Mouse (Mus musculus): ENCODE measurements around the gene Junb.
A peak's percentile ranks its signal among the peaks of the same experiment; 100 is the strongest.

Gene Junb

DNA sequence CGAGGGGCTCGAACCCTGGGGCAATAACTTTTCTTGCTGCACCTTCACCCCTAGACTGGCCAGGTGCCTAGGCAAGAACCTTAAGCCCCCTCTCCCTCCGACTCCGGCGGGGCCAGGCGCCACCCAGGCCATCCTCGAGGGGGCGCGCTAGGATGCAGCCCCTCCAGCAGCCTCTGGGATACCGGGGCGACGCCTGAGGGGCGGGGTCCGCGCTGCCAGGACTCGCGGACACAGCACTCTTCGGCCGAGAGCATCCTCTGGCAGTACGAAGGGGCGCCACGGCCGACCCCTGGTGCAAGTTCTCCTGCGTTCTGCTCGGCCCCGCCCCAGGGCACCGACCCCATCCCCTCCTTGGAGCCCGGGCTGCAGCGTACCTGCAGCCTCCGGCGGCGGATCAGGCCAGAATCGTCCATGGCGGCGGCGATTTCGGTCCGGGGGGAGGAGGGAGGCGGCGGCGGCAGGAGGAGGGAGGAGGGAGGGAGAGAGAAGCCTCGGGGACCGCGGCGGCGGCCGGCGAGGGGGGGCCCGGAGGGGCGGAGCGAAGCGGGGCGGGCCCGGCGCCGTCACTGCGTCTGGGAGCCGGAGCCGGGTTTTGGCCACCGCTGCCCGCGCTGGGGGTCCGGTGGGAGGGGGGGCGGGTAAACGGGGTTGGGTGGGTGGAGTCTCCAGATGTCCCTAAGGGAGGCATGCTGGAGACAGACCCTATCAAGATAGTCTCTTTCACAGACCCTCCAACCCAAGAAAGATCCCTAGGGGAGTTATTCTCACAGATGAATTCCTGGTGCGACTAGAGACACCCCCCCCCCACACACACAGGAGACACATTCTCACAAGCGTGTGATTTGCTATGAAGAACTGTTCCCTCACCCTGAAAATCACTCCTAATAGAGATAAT, 32.6 kb downstream of the Junb start:
- no peaks in the 10 kb centered on the region for H3K27me3 ChIP-seq (ENCODE audit: control insufficient read depth, insufficient read depth, low read length, poor library complexity, severe bottlenecking)
- H3K36me3 ChIP-seq (ENCODE audit: control insufficient read depth, insufficient read depth, low read length, poor library complexity, severe bottlenecking) = no peaks in the 10 kb centered on the region
- no peak for DNase-seq (ENCODE audit: low read depth, low spot score)

DNA sequence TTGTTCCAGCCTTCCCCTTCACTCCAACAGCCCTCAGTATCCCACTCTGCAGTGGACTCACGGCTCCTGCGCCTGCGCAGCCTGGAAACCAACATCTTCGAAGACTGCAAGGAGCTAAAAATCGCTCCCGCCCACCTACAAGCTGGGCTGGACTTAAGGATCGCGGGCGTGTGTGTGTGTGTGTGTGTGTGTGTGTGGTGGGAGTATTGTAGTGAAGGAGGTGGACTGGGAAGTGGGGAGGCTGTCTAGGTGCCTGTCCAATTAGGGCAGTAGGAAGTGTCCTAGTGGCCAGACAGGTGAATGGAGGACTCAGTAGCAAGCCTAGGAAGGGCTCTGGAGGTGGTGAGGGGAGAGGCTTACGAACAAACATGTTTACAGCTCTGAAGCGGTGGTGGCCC, 33.3 kb downstream of the Junb start:
- Histone ChIP-seq H3K27me3 (ENCODE audit: control insufficient read depth, insufficient read depth, low read length, poor library complexity, severe bottlenecking) (no peaks in the 10 kb centered on the region), H3K36me3 (ENCODE audit: control insufficient read depth, insufficient read depth, low read length, poor library complexity, severe bottlenecking) (no peaks in the 10 kb centered on the region)
- no peak for DNase-seq (ENCODE audit: low read depth, low spot score)

DNA sequence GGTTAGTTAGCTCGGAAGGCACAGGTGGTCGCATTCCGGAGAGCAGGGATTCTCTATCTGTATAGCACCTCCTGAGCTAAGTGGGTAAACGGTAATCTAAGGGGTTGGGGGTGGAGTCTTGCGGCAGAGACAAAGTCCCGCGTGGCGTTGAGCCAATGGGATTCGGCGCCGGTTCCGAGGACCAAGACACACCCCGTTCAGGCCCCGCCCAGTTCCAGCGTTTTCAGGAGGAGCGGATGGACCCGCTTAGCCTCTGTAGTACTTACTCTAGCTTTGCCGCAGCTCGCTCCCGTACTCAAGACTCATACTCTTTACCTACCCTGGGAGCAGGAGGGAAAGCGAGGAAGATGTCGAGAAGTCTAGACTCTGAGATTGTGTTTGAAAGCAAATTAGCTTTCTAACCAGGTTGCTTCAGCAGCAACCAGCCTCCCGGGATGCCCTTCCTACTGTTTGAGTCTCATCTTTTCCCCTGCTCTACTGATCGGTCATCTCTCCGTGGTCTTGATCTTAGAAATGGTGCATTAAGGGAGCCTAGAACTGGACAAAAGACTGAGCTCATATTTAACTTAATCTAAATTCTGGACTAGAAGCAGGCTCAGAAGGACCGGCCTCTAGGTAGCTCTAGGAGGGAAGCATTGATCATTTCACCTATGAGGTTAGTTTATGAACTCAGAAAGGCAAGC, 33.9 kb downstream of the Junb start:
- H3K27me3 ChIP-seq (ENCODE audit: control insufficient read depth, insufficient read depth, low read length, poor library complexity, severe bottlenecking) = no peaks in the 10 kb centered on the region
- no peaks in the 10 kb centered on the region for H3K36me3 ChIP-seq (ENCODE audit: control insufficient read depth, insufficient read depth, low read length, poor library complexity, severe bottlenecking)
- peak; percentile 50 for DNase-seq (ENCODE audit: low read depth, low spot score)

DNA sequence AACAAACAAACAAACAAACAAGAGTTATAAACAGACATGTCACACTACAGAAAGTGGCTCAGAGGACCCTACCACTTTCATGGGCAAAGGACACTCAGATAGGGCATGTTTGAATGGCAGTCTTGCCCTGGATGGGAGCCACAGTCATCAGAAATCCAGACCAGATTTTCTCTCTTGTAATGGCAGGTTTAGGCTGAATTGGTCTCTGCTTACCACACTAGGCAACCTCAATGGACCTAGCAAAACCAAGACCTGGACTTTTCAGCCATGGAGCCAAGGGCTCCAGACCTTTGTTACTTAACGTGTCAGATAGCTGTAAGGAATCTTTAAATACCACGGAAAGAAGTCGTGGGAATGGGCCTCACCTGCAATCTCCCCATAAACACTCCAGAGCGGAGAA, 34.8 kb downstream of the Junb start:
- Histone ChIP-seq H3K27me3 (ENCODE audit: control insufficient read depth, insufficient read depth, low read length, poor library complexity, severe bottlenecking) (no peaks in the 10 kb centered on the region), H3K36me3 (ENCODE audit: control insufficient read depth, insufficient read depth, low read length, poor library complexity, severe bottlenecking) (no peaks in the 10 kb centered on the region)
- DNase-seq (ENCODE audit: low read depth, low spot score) = no peak

DNA sequence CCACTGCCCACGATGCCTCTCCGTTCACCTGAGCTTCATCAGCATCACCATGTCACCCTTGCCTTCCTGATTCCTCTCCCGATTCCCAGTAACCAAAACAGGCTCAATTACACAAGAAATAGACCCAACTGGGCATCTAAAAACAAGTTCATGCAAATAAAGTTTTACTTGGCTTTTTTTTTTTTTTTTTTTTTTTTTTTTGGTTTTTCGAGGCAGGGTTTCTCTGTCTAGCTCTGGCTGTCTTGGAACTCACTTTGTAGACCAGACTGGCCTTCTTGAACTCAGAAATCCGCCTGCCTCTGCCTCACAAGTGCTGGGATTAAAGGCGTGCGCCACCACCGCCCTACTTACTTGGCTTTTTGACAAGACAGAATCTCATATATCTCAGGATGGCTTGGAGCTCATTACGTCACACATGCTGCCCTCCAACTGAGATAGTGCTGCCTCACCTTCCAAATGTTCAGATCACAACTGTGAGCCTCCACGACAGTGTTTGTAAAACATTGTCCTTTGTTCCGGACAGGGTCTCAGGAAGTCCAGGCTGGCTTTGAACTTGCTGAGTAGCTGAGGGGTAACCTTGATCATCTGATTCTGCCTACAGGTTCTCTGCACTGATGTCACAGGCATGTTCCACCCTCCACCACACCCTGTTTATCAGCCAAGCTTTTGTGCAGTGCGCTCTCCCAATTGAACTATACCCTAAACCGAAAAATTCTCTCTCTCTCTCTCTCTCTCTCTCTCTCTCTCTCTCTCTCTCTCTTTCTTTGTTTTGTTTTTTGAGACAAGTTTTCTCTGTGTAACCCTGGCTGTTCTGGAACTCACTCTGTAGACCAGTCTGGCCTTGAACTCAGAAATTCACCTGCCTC, 40.7 kb downstream of the Junb start:
- H3K36me3 ChIP-seq (ENCODE audit: control insufficient read depth, insufficient read depth, low read length, poor library complexity, severe bottlenecking) = no peaks in the 10 kb centered on the region
- peaks cover 1% of the 10 kb centered on the region for H3K27me3 ChIP-seq (ENCODE audit: control insufficient read depth, insufficient read depth, low read length, poor library complexity, severe bottlenecking)
- no peak for DNase-seq (ENCODE audit: low read depth, low spot score)

DNA sequence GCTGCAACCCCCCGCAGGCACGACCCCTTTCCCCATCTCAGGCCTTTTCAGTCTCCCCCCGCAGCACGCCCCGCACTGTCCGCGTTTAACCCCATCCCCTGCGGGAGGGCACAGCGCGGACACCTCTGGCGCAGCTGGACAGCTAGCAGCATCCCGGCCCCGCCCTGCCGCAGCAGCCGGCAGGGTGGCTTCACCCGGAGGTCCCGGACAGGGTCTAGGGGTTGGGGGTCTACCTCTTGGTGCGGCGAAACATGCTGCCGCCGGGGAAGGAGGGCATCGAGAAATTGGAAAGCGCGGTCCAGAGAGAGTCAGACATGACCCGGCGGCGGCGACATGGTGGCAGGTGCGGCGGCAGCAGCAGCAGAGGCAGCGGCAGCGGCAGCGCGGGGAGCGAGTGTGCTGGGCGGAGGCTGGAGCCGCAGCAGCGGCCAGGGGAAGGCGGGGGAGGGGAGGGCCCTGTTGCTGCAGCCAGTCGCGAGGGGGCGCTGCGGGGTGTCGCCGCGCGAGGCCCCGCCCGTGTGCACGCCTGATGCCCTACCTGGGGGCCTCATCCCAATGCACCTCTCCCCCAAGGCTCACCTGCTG, 41.5 kb downstream of the Junb start, which contains the start of gene Mast1:
TSS of gene Mast1 (minus strand) at position 398 of the 585 bp plus-strand sequence.
- peak; percentile 81 for DNase-seq (ENCODE audit: low read depth, low spot score)
- H3K27me3 ChIP-seq (ENCODE audit: control insufficient read depth, insufficient read depth, low read length, poor library complexity, severe bottlenecking) = peaks cover 1% of the 10 kb centered on the region
- no peaks in the 10 kb centered on the region for H3K36me3 ChIP-seq (ENCODE audit: control insufficient read depth, insufficient read depth, low read length, poor library complexity, severe bottlenecking)

DNA sequence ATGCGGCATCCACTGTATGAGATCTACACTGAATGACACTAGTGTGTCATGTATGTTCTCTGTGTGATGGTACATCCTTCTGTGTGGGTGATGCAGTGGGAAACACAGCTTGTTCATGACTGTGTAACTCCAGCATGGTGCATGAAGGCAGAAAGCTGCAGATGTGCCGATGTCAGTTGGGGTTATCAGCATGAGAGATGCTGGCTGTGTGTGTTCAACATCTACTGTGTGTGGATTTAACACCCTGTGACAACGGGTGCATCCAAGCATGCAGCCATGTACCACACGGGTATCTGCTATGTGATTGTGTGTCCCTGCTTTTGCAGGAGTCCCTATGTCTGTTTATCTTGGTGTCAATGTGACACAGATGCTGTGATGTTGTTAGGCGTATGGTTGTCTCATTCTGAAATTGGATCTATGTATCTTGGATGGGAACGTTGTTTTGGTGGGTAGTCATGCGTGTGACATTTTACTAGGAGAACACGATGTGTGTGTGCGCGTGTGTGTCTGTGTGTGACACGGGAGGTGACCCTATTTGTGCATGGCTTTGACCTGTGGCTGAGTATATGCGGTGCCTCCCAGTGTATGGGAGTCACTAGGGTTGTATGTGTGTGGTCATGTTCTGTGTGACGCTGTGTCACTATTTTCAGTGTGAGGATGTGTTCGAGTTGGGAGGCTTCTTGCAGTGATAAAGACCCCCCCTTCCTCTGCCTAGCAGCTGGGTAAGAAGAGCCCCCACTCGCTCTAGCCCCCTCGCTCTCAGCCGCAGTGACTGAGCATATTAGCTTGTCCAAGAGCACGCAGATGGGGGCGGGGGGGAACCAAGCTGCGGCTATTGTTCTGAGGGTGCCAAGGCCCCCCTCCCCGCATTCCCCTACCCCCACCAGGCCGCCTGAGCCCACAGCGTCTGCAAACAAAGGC, 42.2 kb downstream of the Junb start:
- Histone ChIP-seq H3K36me3 (ENCODE audit: control insufficient read depth, insufficient read depth, low read length, poor library complexity, severe bottlenecking) (no peaks in the 10 kb centered on the region), H3K27me3 (ENCODE audit: control insufficient read depth, insufficient read depth, low read length, poor library complexity, severe bottlenecking) (peaks cover 1% of the 10 kb centered on the region)
- DNase-seq (ENCODE audit: low read depth, low spot score) = no peak

DNA sequence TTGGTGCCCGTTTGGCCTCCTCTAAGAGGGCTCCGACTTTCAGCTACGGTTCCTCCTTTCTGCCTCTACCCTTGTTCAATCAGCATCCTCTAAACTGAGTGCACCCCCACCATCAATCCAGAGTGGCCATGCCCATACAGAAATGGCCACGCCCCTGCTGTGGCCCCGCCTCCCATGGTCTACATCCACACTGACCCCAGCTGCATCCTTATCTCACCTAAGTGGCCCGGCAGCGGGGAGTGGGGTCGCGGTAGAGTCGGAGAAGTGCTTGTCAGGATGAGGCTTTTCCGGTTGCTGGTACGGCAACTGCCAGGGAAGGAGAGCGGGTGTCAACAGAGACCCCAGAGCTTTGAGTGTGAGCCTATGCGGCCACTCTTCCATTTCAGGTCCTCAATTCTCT, 43.0 kb downstream of the Junb start:
- Histone ChIP-seq H3K27me3 (ENCODE audit: control insufficient read depth, insufficient read depth, low read length, poor library complexity, severe bottlenecking) (peaks cover 1% of the 10 kb centered on the region), H3K36me3 (ENCODE audit: control insufficient read depth, insufficient read depth, low read length, poor library complexity, severe bottlenecking) (no peaks in the 10 kb centered on the region)
- DNase-seq (ENCODE audit: low read depth, low spot score) = no peak

DNA sequence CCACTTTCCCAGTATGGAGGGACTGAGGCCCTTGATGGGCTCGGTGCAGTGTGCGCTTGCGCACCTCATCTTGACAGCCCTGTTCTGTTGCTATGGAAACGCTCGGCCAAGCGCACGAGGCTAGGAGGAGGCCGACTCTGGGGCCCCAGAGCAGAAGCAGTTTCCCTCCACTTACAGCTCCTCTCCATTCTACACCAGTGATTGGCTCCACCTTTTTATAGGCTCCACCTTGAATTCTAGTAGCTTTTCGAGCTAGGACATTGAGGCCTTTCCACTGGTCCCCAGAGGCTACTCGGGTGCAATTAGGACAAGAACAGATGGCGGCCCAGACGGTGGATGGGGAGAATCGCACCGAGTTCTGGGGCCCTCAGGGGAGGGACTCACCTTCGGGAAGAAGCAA, 43.7 kb downstream of the Junb start:
- Histone ChIP-seq H3K36me3 (ENCODE audit: control insufficient read depth, insufficient read depth, low read length, poor library complexity, severe bottlenecking) (no peaks in the 10 kb centered on the region), H3K27me3 (ENCODE audit: control insufficient read depth, insufficient read depth, low read length, poor library complexity, severe bottlenecking) (peaks cover 1% of the 10 kb centered on the region)
- DNase-seq (ENCODE audit: low read depth, low spot score) = peak; percentile 71

DNA sequence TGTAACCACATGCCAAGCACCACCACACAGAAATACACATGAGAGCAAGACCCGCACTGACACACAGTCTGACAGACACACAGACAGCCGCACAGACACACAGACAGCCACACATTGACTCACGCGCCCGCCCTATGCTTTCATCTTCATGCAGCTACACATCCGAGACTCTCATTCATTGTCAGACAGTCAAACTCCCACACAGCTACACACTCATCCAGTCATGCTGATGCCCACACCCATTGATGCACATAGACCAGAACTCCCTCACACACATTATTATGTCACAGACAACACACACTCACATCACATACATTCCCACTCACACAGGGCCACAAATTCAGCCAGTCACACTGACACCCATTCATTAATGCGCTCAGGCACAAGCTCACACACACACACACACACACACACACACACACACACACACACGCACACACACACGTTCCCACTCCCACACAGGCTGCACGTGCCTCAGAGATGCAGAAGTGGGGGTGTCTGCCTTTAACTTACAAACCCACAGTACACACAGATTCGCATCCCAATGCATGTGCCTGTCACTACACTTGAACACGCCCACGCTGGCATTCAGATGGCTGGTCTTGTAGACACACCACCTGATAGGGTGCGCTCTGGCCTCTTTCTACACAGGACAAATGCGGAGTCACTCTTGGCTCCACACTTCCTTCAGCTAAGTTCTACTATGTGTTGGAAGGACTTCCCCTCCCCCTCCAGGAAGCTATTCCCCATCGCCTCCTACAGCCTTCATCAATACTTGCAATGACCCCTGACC, 44.6 kb downstream of the Junb start:
- no peak for DNase-seq (ENCODE audit: low read depth, low spot score)
- no peaks in the 10 kb centered on the region for H3K36me3 ChIP-seq (ENCODE audit: control insufficient read depth, insufficient read depth, low read length, poor library complexity, severe bottlenecking)

DNA sequence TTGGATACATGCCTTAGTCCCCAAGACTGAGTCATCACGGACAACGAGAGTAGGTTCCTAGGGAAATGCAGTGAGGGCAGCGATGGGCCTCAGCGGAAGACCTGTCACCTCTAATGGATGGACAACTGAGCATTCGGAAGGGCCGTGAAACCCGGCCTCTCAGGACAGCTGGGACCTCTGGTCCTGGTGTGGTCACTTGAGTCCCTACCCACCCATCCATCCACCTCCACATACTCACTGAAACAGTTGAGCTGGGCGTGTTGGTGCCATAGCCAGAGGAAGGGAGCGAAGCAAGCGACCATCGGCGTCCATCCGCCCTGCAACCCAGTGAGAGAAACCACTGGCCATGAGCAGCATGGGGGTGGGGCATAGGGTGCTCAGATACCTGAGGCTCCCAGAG, 47.9 kb downstream of the Junb start:
- DNase-seq (ENCODE audit: low read depth, low spot score) = no peak
- H3K36me3 ChIP-seq (ENCODE audit: control insufficient read depth, insufficient read depth, low read length, poor library complexity, severe bottlenecking) = no peaks in the 10 kb centered on the region
- no peaks in the 10 kb centered on the region for H3K27me3 ChIP-seq (ENCODE audit: control insufficient read depth, insufficient read depth, low read length, poor library complexity, severe bottlenecking)

More for the DNA sequence above, 44.6 kb downstream of the Junb start:
- peaks cover 1% of the 10 kb centered on the region for H3K27me3 ChIP-seq (ENCODE audit: control insufficient read depth, insufficient read depth, low read length, poor library complexity, severe bottlenecking)

DNA sequence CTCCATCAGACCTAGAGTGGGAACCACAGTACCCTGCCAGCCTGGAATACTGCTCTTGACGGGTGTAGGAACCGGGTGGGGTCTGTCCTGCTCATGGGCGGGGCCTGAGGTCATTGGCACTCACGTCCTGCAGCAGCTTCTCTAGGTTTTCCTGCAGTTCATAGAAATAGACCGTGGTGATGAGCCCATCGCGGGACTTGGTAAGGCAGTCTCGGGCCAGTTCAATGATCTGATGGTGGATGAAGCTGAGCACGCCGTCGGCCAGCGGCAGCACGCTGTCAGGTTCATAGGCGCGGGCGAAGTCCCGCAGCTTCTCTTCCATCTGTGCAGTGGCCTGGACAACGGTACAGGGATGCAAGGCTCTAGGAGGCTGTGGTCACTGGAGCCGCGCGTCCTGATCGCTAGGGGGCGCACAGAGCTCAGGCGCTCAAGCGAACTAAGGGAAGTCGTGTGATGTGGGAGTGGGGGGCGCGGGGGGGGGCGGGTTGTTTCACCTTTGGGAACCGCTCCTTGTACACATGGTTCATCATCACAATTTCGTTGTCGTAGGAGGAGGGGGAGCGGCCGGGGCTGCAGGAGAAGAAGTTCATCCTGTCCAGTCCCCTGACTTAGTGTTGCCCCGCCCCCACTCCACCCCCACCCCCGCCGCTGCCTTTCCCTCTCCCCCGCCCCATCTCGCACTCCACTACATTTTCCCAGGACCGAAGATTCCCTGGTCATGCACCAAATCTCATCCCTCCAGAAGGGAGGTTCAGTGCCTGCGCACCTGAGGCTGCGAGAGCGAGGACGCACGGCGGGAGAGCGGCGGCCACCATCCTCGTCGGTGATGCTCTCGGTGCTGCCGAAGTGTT, 49.8 kb downstream of the Junb start:
- peak; percentile 76 for DNase-seq (ENCODE audit: low read depth, low spot score)
- Histone ChIP-seq H3K36me3 (ENCODE audit: control insufficient read depth, insufficient read depth, low read length, poor library complexity, severe bottlenecking) (no peaks in the 10 kb centered on the region), H3K27me3 (ENCODE audit: control insufficient read depth, insufficient read depth, low read length, poor library complexity, severe bottlenecking) (no peaks in the 10 kb centered on the region)
